Mouse (Mus musculus): ENCODE measurements around the gene Slc2a12. TPM values are rescaled to one million over a fixed set of nuclear protein-coding genes. Genes with fewer than 3 reads are reported as not detected.

Gene Slc2a12
- total and polyA plus RNA-seq, 2 experiments from 2014 or later = 6.6 to 7.3 TPM

DNA sequence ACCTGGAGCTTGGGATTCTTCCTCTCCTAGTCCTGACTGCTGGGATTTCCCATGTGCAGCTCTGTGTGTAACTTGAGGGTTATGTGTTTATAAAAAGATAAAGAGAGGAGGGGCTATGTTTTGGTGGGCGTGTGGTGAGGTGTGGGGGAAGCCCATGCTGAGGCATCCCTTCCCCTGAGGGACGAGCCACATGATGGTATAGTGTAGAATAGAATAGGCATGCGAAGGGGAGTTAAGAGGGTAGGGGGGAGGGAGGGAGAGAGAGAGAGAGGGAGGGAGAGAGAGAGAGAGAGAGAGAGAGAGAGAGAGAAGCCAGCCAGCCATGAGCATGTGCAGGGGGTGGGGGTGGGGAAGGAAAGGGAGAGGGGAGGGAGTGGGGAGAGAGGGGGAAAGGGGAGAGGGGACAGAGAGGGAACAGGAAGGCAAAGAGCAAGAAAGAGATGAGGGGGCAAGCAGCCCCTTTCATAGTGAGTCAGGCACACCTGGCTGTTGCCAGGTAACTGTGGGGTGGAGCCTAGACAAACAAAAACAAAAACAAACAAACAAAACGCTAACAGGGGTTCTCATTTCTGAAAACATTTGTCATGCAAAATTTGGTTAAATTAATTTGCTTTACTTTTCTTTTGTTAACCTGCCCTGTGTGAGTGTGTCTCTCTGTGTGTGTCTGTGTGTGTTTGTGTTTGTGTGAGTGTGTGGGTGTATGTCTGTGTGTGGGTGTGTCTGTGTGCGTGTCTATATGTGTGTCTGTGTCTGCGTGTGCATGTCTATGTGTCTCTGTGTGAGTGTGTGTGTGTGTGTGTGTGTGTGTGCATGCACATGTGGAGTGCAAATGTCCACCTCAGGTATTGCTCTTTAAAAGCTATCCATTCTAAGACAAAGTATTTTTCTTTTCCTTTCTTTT, 11.2 kb upstream of the Slc2a12 start:
- Histone ChIP-seq H3K36me3 (ENCODE audit: insufficient read depth) (no peaks in the 10 kb centered on the region), H3K4me1 (ENCODE audit: insufficient read depth) (no peaks in the 10 kb centered on the region), H3K4me3 (ENCODE audit: low read depth, low read length) (no peak overlapping the region), H3K27ac (ENCODE audit: low read depth, low read length) (no peak overlapping the region), H3K9me3 (ENCODE audit: low read length) (no peaks in the 10 kb centered on the region), H3K9ac (no peak overlapping the region), H3K27me3 (ENCODE audit: insufficient read depth, low read length) (no peaks in the 10 kb centered on the region), H3K4me2 (ENCODE audit: low read depth) (no peak overlapping the region)
- DNase-seq (no peak), ATAC-seq (peak; percentile 34; the same call in 1 of the 2 replicates)
- no peak for TF ChIP-seq CTCF (IDR thresholded peaks at IDR 0.05; ENCODE audit: low read depth)
- WGBS = 39% methylated on average over 6 of the region's 6 CpGs

DNA sequence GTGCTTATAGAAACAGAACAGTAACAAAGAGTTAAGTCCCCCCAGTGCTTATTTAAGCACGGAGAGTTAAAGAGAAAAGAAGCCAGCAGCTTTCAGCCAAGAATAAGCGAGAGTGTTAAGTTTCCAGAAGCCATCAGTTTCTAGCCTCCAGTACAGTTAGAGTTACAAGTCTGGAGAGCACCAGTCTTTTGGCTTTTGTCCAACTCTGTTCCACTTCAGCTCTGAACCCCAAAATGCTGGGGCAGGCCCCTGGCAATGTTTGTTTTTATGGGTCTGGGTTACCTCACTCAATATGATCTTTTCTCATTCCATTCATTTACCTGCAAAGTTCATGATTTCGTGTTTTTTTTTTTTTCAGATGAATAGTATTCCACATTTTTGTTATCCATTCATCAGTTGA, 7.6 kb upstream of the Slc2a12 start:
- Histone ChIP-seq H3K4me1 (ENCODE audit: insufficient read depth) (no peaks in the 10 kb centered on the region), H3K9me3 (ENCODE audit: low read length) (no peaks in the 10 kb centered on the region), H3K27me3 (ENCODE audit: insufficient read depth, low read length) (no peaks in the 10 kb centered on the region), H3K36me3 (ENCODE audit: insufficient read depth) (no peaks in the 10 kb centered on the region), H3K4me3 (ENCODE audit: low read depth, low read length) (no peak overlapping the region), H3K4me2 (ENCODE audit: low read depth) (no peak overlapping the region), H3K27ac (ENCODE audit: low read depth, low read length) (no peak overlapping the region), H3K9ac (no peak overlapping the region)
- no peak for DNase-seq
- no peak for ATAC-seq
- TF ChIP-seq CTCF (IDR thresholded peaks at IDR 0.05; ENCODE audit: low read depth) = no peak
- 32% methylated on average over 3 of the region's 3 CpGs for WGBS

DNA sequence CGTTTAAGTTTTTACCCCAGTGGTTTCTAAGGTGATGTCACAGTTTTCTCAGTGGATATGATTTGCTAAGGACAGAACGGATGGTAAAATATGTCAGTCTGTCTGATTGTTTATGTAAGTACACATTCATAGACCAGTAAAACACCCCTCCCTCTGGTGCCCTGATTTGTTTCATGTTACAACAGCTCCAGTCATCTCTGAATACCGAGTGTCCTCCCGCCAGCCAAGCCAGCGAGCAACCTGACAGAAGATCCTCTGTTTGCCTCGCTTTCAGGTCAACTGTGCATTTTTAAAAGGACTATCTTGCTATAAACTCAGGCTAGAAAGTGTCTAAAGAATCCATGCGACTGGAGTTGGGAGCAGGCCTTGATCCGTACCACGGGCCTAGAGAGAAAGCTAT, 640 bp upstream of the Slc2a12 start:
- no peak overlapping the region for H3K4me3 ChIP-seq (ENCODE audit: low read depth, low read length)
- no peaks in the 10 kb centered on the region for H3K9me3 ChIP-seq (ENCODE audit: low read length)
- H3K36me3 ChIP-seq (ENCODE audit: insufficient read depth) = no peaks in the 10 kb centered on the region
- no peak overlapping the region for H3K9ac ChIP-seq
- no peak overlapping the region for H3K4me2 ChIP-seq (ENCODE audit: low read depth)
- H3K27ac ChIP-seq (ENCODE audit: low read depth, low read length) = peak overlapping the region; percentile 1; the same call in 1 of the 2 replicates
- ATAC-seq (peak; percentile 12; the same call in 1 of the 2 replicates), DNase-seq (no peak)
- 57% methylated on average over 9 of the region's 9 CpGs for WGBS
- no peak for TF ChIP-seq CTCF (IDR thresholded peaks at IDR 0.05; ENCODE audit: low read depth)
- no peaks in the 10 kb centered on the region for H3K4me1 ChIP-seq (ENCODE audit: insufficient read depth)
- no peaks in the 10 kb centered on the region for H3K27me3 ChIP-seq (ENCODE audit: insufficient read depth, low read length)

DNA sequence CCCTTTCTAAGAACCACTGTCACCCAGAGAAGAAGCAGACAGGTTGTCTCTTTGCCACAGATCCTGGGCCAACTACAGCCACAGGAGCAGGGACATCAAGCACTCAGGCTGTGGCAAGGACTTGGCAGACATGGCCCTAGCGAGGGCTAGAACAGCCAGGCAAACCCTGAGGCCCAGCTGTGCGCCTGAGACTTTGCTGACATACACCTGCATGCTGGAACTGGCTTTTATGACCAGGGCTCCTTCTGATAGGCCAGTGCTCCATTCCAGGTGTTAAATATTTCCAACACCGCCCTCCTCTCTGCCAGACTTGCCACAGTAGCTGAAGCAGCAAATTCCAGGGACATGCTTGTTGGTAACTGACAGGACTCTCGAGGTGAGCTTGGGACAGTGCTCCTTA, 3.9 kb downstream of the Slc2a12 start:
- Histone ChIP-seq H3K4me1 (ENCODE audit: insufficient read depth) (no peaks in the 10 kb centered on the region), H3K9ac (no peak overlapping the region), H3K9me3 (ENCODE audit: low read length) (no peaks in the 10 kb centered on the region), H3K4me2 (ENCODE audit: low read depth) (no peak overlapping the region), H3K36me3 (ENCODE audit: insufficient read depth) (no peaks in the 10 kb centered on the region), H3K27ac (ENCODE audit: low read depth, low read length) (no peak overlapping the region), H3K4me3 (ENCODE audit: low read depth, low read length) (no peak overlapping the region), H3K27me3 (ENCODE audit: insufficient read depth, low read length) (no peaks in the 10 kb centered on the region)
- DNase-seq = no peak
- no peak for TF ChIP-seq CTCF (IDR thresholded peaks at IDR 0.05; ENCODE audit: low read depth)
- WGBS = 87% methylated on average over 4 of the region's 4 CpGs
- no peak for ATAC-seq

DNA sequence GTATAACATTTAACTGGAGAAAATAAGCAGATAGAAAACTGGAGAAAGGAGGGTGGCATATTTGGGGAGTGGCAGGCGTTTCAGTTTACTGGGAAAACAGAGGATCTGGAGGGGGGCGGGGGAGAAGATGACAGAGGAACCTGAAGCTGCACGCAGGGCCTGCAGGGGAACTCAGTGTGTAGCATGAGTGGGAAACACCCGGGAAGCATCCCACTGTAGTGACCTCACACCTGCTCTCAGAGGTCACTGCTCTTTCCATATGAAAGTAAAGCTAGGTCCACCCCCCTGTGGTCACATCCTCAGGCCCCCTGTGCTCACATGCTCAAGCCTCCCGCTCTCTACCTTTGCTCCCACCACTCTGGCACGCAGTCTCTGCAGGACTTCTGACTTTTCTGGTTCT, 9.0 kb downstream of the Slc2a12 start:
- WGBS = 54% methylated on average over 6 of the region's 6 CpGs
- no peak for DNase-seq
- no peak overlapping the region for H3K4me2 ChIP-seq (ENCODE audit: low read depth)
- no peaks in the 10 kb centered on the region for H3K4me1 ChIP-seq (ENCODE audit: insufficient read depth)
- H3K27ac ChIP-seq (ENCODE audit: low read depth, low read length) = no peak overlapping the region
- H3K9ac ChIP-seq = no peak overlapping the region
- no peaks in the 10 kb centered on the region for H3K27me3 ChIP-seq (ENCODE audit: insufficient read depth, low read length)
- TF ChIP-seq CTCF (IDR thresholded peaks at IDR 0.05; ENCODE audit: low read depth) = no peak
- no peak for ATAC-seq
- H3K36me3 ChIP-seq (ENCODE audit: insufficient read depth) = no peaks in the 10 kb centered on the region
- no peak overlapping the region for H3K4me3 ChIP-seq (ENCODE audit: low read depth, low read length)
- H3K9me3 ChIP-seq (ENCODE audit: low read length) = no peaks in the 10 kb centered on the region

DNA sequence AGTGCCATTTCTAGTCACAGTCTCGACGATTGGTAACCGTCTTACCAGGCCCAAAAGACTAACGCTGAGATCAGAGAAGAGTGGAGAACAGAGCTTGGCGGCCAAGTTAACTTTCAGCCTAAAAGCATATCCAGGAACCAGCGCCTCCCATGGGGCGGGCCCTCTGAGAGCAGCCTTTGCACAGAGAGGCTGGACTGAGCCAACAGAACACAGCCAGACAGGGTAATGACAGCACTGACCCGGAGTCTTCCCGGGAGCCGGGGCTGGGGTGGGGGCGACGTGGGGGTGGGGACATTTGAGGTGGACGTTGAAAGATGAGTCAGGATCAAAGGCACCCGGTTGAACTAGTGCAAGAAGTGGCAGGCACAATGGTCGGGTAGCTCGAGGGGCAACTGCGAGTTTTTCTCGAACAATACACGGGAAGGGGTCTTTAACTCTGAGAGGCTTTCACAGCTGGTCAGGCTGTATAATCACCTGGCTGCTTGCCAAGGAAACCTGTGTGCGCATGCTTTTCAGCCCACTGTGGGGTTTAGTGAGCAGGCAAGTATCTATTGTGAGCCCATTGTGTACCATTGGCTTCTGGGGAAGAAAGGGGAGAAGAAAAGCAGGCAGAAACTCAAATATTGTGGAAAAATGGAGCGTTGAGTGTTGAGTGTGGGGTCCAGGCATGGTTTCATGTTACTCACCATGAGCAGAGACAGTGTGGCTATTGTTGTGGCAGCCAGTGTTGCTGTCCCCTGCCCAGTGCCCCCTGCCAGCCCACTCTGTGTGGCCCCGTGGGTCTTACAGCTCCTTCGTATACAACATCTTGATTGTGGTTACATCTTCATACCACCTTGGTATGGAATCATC, 13.9 kb downstream of the Slc2a12 start:
- Histone ChIP-seq H3K27me3 (ENCODE audit: insufficient read depth, low read length) (no peaks in the 10 kb centered on the region), H3K36me3 (ENCODE audit: insufficient read depth) (no peaks in the 10 kb centered on the region), H3K9me3 (ENCODE audit: low read length) (no peaks in the 10 kb centered on the region), H3K4me1 (ENCODE audit: insufficient read depth) (no peaks in the 10 kb centered on the region), H3K4me3 (ENCODE audit: low read depth, low read length) (no peak overlapping the region), H3K4me2 (ENCODE audit: low read depth) (peak overlapping the region; percentile 21), H3K9ac (no peak overlapping the region), H3K27ac (ENCODE audit: low read depth, low read length) (no peak overlapping the region)
- no peak for TF ChIP-seq CTCF (IDR thresholded peaks at IDR 0.05; ENCODE audit: low read depth)
- peak; percentile 65 for DNase-seq
- WGBS = 9% methylated on average over 23 of the region's 23 CpGs
- peak; percentile 86 for ATAC-seq

DNA sequence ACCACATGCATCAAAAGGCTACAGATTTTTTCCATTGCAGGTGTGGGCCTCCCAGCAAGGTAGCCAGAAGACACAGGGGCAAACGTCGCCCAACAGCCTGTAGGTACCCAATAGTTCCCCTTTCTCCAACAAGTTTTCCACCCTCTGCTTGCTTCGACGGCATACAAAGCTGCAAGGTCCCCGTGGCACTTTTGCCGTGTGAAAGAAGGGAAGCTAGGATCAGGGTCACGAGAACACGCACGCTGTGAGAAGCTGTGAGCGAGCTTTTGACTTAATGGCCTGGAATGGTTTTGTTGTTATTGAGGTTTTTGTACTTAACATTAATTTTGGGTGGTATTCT, 14.5 kb downstream of the Slc2a12 start:
- H3K27me3 ChIP-seq (ENCODE audit: insufficient read depth, low read length) = no peaks in the 10 kb centered on the region
- no peaks in the 10 kb centered on the region for H3K9me3 ChIP-seq (ENCODE audit: low read length)
- WGBS = 56% methylated on average over 10 of the region's 10 CpGs
- H3K9ac ChIP-seq = no peak overlapping the region
- no peak overlapping the region for H3K27ac ChIP-seq (ENCODE audit: low read depth, low read length)
- DNase-seq = no peak
- H3K4me1 ChIP-seq (ENCODE audit: insufficient read depth) = no peaks in the 10 kb centered on the region
- TF ChIP-seq CTCF (IDR thresholded peaks at IDR 0.05; ENCODE audit: low read depth) = no peak
- ATAC-seq = no peak
- no peak overlapping the region for H3K4me3 ChIP-seq (ENCODE audit: low read depth, low read length)
- no peak overlapping the region for H3K4me2 ChIP-seq (ENCODE audit: low read depth)
- no peaks in the 10 kb centered on the region for H3K36me3 ChIP-seq (ENCODE audit: insufficient read depth)

All from forebrain, postnatal 0 days (tissue).